Mouse (Mus musculus) myocyte (in vitro differentiated cells): Measurements from ENCODE around the gene Pxylp1.

ENCODE experiments used
- E2F4 ChIP-seq: IDR thresholded peaks from one replicate; pipeline ENCODE4 v1.6.1; 2011; ENCODE audit warnings: mild to moderate bottlenecking, control low read depth, moderate library complexity; ENCODE audit not compliant: insufficient read depth
- MAX ChIP-seq: IDR thresholded peaks from one replicate; pipeline ENCODE4 v1.6.1; 2011; ENCODE audit warnings: low read depth, mild to moderate bottlenecking, control low read depth
- MYOD1 ChIP-seq, 3 experiments: IDR thresholded peaks; one replicate each; pipeline ENCODE4 v1.6.1; 2011; ENCODE audit warnings: control low read depth in 2 of 3, low read depth in 2 of 3, mild to moderate bottlenecking in 2 of 3, moderate library complexity in 1 of 3; ENCODE audit not compliant: insufficient read length in 2 of 3, control insufficient read depth in 1 of 3
- MYOG ChIP-seq, 3 experiments: IDR thresholded peaks; one replicate each; pipeline ENCODE4 v1.6.1; 2011; ENCODE audit warnings: control low read depth in 2 of 3, low read depth in 2 of 3, mild to moderate bottlenecking in 2 of 3; ENCODE audit not compliant: insufficient read length in 2 of 3, control insufficient read depth in 1 of 3, insufficient read depth in 1 of 3
- POLR2A ChIP-seq: IDR thresholded peaks from one replicate; pipeline ENCODE4 v1.6.1; 2011; ENCODE audit warnings: low read depth, mild to moderate bottlenecking, control low read depth, moderate library complexity; ENCODE audit not compliant: insufficient read length
- TCF3 ChIP-seq: IDR thresholded peaks from one replicate; pipeline ENCODE4 v1.6.1; 2011; ENCODE audit warnings: low read depth, control low read depth; ENCODE audit not compliant: insufficient read length
- USF1 ChIP-seq: IDR thresholded peaks from one replicate; pipeline ENCODE4 v1.6.1; 2011; ENCODE audit warnings: low read depth, mild to moderate bottlenecking, control low read depth, moderate library complexity

DNA sequence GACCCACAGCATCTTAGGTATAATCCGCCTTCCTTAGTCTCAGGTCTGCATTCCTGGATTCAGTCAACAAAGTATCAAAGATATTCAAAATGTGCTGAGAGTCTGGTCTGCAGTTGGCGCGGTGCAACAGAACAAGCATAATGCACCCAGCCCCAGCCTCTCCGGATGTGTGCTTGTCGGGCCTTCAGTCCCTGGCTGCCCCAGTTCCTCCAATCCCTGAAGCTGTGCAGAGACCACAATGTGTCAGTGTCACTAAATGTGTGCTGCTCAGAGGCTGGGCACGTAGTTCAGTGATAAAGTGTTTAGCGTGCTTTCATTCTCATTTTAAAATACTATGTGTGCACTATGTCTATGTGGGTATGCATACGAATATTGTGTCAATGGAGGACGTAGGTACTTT lies 108.8 kb downstream of the Pxylp1 start:
- TF ChIP-seq USF1, result no peak
- peak; percentile 2 for TF ChIP-seq POLR2A
- TF ChIP-seq E2F4, result no peak
- no peak for TF ChIP-seq MYOD1 (IDR thresholded peaks at IDR 0.05; ENCODE audit: control insufficient read depth in 1 of 3, insufficient read length in 2 of 3, low read depth in 2 of 3)
- TF ChIP-seq MYOG (IDR thresholded peaks at IDR 0.05; ENCODE audit: control insufficient read depth in 1 of 3, insufficient read depth in 1 of 3, insufficient read length in 2 of 3, low read depth in 2 of 3), result no peak
- no peak for TF ChIP-seq TCF3
- TF ChIP-seq MAX, result no peak
